Mouse (Mus musculus) forebrain, postnatal 0 days (tissue): ENCODE data around the gene 2010300C02Rik. TPM values are rescaled to one million over a fixed set of nuclear protein-coding genes. Genes with fewer than 3 reads are reported as not detected.
"Not testable (repeated sequence)": the region's sequence is repeated elsewhere in the genome, so short reads cannot be mapped to it uniquely, and the experiment has no call there.

Experiments
- ATAC-seq: fragments of 200-750 bp; cut with Nextera tagmentation; 2 replicates; pipeline ENCODE4 v1.8.0; 2017; ENCODE audit warnings: mild to moderate bottlenecking, moderate library complexity
- DNase-seq: peaks from one replicate; pipeline ENCODE4 v3.0.0-alpha.2; 2015
- H3K27ac ChIP-seq: fragments of 300-500 bp; sonication (generic); 2 replicates; pipeline ENCODE4 v1.5.1; 2014; ENCODE audit warnings: low read depth, mild to moderate bottlenecking, antibody characterized with exemption, low read length, moderate library complexity, mixed read lengths
- H3K27me3 ChIP-seq: fragments of 300-500 bp; sonication (generic); 2 replicates; pipeline ENCODE4 v1.6.1; 2014; ENCODE audit warnings: mild to moderate bottlenecking, low read length, mixed read lengths; ENCODE audit not compliant: insufficient read depth
- H3K36me3 ChIP-seq: fragments of 300-500 bp; sonication (generic); 2 replicates; pipeline ENCODE4 v1.6.1; 2014; ENCODE audit warnings: mild to moderate bottlenecking, moderate library complexity; ENCODE audit not compliant: insufficient read depth
- H3K4me1 ChIP-seq: fragments of 300-500 bp; sonication (generic); 2 replicates; pipeline ENCODE4 v1.6.1; 2014; ENCODE audit warnings: antibody characterized with exemption; ENCODE audit not compliant: insufficient read depth
- H3K4me2 ChIP-seq: fragments of 300-500 bp; sonication (generic); 2 replicates; pipeline ENCODE4 v1.6.1; 2014; ENCODE audit warnings: low read depth, mild to moderate bottlenecking, moderate library complexity
- H3K4me3 ChIP-seq: fragments of 300-500 bp; sonication (generic); 2 replicates; pipeline ENCODE4 v1.5.1; 2014; ENCODE audit warnings: low read depth, low read length, mixed read lengths
- H3K9ac ChIP-seq: fragments of 300-500 bp; sonication (generic); 2 replicates; pipeline ENCODE4 v1.6.1; 2014; ENCODE audit warnings: mild to moderate bottlenecking
- H3K9me3 ChIP-seq: fragments of 300-500 bp; sonication (generic); 2 replicates; pipeline ENCODE4 v1.6.1; 2016; ENCODE audit warnings: low read length
- CTCF ChIP-seq: sonication (generic); IDR thresholded peaks from 2 replicates; pipeline ENCODE4 v1.5.1; 2016; ENCODE audit warnings: antibody characterized with exemption, control low read depth, low read depth
- WGBS: fragments of 180-500 bp; shearing (Covaris S2); extraction: QIAGEN DNeasy Blood & Tissue Kit; methylation state at CpG from one replicate; pipeline ENCODE4 v1.1.7; 2014; 5-methylcytosine and 5-hydroxymethylcytosine counted together
- polyA plus RNA-seq: library from polyadenylated mRNA; unstranded; fragments of >200 nt; fragmentation: Nextera tagmentation; extraction: Ambion mirVana; gene quantifications from 2 replicates; pipeline ENCODE4 v1.2.1, GENCODE M21; 2015
- total RNA-seq: library from RNA; depleted of rRNA; stranded (reverse); fragments of >200 nt; gene quantifications from 2 replicates; pipeline ENCODE4 v1.2.3, GENCODE M21; 2014

The 2010300C02Rik gene
- total and polyA plus RNA-seq, 2 experiments from 2014 or later, result 13.6 to 22.7 TPM

DNA sequence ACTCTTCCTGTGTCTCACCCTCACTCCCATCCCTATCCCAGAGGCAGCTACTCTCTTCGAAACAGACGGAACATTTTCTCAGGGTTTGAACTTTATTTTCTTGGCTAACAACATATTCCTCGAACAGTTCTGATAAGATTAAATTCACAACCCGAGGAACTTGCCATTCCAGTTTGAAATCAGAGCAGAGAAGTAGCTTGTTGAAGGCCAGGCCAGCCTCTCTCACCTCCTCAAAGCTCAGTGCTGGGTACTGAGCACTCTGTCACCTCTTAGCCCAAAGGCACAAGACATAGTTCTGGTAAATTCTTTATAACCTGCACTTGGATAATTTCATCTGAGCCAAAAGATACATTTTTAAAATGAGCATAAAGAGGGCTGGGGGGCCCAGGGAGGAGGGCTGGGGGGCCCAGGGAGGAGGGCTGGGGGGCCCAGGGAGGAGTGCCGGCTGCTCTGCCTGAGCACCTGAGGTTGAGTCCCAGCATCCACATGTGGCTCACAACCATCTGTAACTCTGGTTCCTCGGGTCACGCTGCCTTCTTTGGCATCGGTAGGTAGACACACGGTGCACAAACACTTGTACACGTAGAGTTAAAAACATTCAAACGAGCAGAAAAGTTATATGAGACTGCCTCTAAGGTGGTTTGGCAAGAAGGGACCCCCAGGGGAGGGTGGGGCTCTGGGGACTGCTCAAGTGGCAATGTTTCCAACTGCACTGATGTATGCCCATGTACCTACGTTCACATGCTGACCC is 104.4 kb downstream of the 2010300C02Rik start:
- DNase-seq (no peak), ATAC-seq (no peak)
- WGBS, result 83% methylated on average over 12 of the region's 12 CpGs
- H3K4me3 ChIP-seq, result no peak overlapping the region
- H3K9ac ChIP-seq, result no peak overlapping the region
- no peak overlapping the region for H3K4me2 ChIP-seq
- H3K9me3 ChIP-seq, result no peaks in the 10 kb centered on the region
- H3K36me3 ChIP-seq, result no peaks in the 10 kb centered on the region
- no peaks in the 10 kb centered on the region for H3K27me3 ChIP-seq
- H3K4me1 ChIP-seq, result no peaks in the 10 kb centered on the region
- no peak overlapping the region for H3K27ac ChIP-seq
- TF ChIP-seq CTCF, result no peak

DNA sequence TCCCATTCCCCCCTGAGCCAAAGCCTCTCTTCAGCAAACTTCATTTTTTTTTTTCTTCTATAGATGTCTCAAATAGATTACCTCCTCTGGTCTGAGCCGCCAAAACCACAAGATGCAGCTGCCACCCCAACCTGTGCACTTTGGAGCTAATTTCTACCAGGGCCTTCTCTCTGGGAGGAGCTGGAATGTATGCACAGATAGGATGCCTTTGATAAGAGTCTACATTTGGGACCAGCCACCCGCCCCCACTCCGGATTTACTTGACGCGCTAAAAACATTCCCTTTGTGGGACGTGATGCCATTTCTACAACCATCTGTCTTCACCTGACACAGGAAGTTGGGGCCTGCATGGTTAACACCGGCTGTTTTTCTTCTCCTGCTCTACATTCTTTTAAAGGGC is 105.0 kb downstream of the 2010300C02Rik start:
- TF ChIP-seq CTCF, result no peak
- H3K4me1 ChIP-seq, result no peaks in the 10 kb centered on the region
- no peak overlapping the region for H3K4me2 ChIP-seq
- ATAC-seq, result no peak
- H3K4me3 ChIP-seq, result no peak overlapping the region
- H3K9ac ChIP-seq, result no peak overlapping the region
- H3K27me3 ChIP-seq, result no peaks in the 10 kb centered on the region
- no peak overlapping the region for H3K27ac ChIP-seq
- no peaks in the 10 kb centered on the region for H3K36me3 ChIP-seq
- H3K9me3 ChIP-seq, result no peaks in the 10 kb centered on the region
- 79% methylated on average over 7 of the region's 7 CpGs for WGBS
- DNase-seq, result no peak

DNA sequence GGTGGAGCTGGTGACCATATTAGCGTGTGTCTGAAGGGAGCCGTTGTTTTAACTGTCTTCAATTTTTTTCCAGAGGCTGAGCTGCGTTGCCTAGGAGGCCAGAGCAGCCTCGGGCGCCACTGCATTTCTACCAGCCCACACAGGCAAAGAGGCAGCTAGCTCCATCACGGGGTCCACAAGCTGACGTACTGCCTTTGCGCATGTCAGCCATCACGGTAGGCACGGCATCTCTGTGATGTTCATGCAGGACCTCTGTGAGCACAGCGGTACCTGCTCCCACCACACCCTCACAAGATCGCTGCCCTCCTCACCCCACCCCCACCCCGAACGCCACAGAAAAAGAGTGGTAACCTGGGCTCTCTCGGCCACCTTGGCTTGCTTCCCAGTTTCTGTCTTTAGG is 105.8 kb downstream of the 2010300C02Rik start:
- no peaks in the 10 kb centered on the region for H3K27me3 ChIP-seq
- H3K4me3 ChIP-seq, result no peak overlapping the region
- no peaks in the 10 kb centered on the region for H3K9me3 ChIP-seq
- 72% methylated on average over 15 of the region's 15 CpGs for WGBS
- TF ChIP-seq CTCF, result no peak
- no peak overlapping the region for H3K27ac ChIP-seq
- H3K4me1 ChIP-seq, result no peaks in the 10 kb centered on the region
- no peak overlapping the region for H3K9ac ChIP-seq
- no peak overlapping the region for H3K4me2 ChIP-seq
- peak; percentile 61 for ATAC-seq
- DNase-seq, result no peak
- H3K36me3 ChIP-seq, result no peaks in the 10 kb centered on the region

DNA sequence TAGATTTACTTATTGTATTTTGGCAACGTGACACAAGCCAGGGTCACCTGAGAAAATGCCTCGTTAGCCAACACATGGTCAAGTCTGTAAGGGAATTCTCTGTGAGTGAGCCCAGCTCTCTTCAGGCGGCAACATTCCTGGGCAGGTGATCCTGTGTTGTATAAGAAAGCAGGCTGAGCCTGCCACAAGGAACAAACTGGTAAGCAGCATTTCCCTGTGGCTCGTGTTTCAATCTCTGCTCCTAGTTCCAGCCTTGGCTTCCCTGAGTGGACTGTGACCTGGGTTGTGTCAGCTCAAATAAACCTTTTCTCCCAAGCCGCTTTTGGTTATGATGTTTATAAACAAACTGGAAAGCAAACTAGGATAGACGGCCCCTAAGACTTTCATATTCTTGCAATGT is 108.9 kb downstream of the 2010300C02Rik start:
- TF ChIP-seq CTCF, result no peak
- H3K36me3 ChIP-seq, result no peaks in the 10 kb centered on the region
- no peak for ATAC-seq
- no peaks in the 10 kb centered on the region for H3K4me1 ChIP-seq
- H3K9ac ChIP-seq, result no peak overlapping the region
- no peak overlapping the region for H3K27ac ChIP-seq
- no peaks in the 10 kb centered on the region for H3K9me3 ChIP-seq
- no peak overlapping the region for H3K4me3 ChIP-seq
- DNase-seq, result no peak
- no peaks in the 10 kb centered on the region for H3K27me3 ChIP-seq
- WGBS, result 66% methylated on average over 6 of the region's 6 CpGs
- no peak overlapping the region for H3K4me2 ChIP-seq

DNA sequence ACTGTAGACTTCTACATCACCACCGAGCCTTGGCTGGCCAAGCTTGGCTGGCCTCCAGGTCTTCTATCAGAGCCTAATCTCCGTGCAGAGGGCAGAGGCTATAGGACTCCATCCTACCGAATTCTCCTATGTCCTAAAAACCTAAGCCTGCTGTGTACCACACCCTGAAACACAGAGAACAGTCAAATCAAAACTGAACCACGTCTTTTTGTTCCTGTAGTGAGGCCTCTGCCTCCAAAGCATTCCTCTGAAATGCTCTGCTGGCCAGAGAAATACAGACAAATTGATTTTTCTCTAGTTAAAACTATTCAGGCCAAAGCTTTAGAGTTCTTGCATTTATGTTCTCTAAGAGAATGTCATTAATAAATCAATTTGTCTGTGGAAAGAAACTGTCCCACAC is 109.6 kb downstream of the 2010300C02Rik start:
- no peaks in the 10 kb centered on the region for H3K4me1 ChIP-seq
- 68% methylated on average over 4 of the region's 4 CpGs for WGBS
- ATAC-seq, result no peak
- no peak overlapping the region for H3K9ac ChIP-seq
- no peak for DNase-seq
- H3K4me2 ChIP-seq, result no peak overlapping the region
- no peaks in the 10 kb centered on the region for H3K27me3 ChIP-seq
- no peaks in the 10 kb centered on the region for H3K9me3 ChIP-seq
- no peak for TF ChIP-seq CTCF
- no peak overlapping the region for H3K4me3 ChIP-seq
- no peak overlapping the region for H3K27ac ChIP-seq
- no peaks in the 10 kb centered on the region for H3K36me3 ChIP-seq

DNA sequence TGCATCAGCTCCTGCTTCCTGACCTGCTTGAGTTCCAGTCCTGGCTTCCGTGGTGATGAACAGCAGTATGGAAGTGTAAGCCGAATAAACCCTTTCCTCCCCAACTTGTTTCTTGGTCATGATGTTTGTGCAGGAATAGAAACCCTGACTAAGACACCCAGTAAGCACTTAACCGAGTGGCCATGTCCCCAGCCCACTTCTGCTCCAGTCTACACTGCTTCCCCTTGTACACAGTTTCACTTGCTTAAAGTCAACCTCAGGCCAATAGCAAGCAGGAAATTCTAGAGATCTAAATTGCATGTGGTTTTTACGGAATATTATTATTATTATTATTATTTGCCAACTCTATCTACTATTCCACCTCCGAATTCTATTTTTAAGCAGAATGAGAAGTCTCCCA is 114.2 kb downstream of the 2010300C02Rik start:
- not testable (repeated sequence) for H3K4me3 ChIP-seq, H3K27ac ChIP-seq, H3K4me2 ChIP-seq, H3K9me3 ChIP-seq, H3K36me3 ChIP-seq, DNase-seq, ATAC-seq, H3K27me3 ChIP-seq, H3K4me1 ChIP-seq, H3K9ac ChIP-seq
- WGBS, result 93% methylated on average over 3 of the region's 5 CpGs

DNA sequence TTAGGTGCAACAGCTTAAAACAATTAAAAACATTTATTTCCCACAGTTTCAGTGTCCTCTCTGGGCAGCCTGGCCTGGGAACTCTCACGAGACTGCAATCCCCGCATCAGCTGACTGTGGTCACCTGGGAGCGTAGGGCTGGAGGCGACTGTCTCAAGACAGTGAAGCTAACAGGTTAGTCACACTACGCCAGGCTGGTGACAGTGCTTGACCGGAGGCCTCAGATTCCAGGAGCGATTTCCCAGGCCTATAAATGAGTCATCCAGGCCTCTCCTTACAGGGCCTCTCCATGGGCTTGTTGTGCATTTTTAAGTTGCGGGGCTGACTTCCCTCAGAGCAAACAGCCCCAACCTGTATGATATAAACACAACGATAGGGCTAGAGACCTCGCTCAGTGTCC is 116.7 kb downstream of the 2010300C02Rik start:
- no peak for ATAC-seq
- WGBS, result 94% methylated on average over 10 of the region's 10 CpGs
- TF ChIP-seq CTCF, result no peak
- H3K4me1 ChIP-seq, result no peaks in the 10 kb centered on the region
- H3K9ac ChIP-seq, result no peak overlapping the region
- no peak overlapping the region for H3K4me3 ChIP-seq
- H3K9me3 ChIP-seq, result no peaks in the 10 kb centered on the region
- H3K27ac ChIP-seq, result no peak overlapping the region
- no peak for DNase-seq
- H3K27me3 ChIP-seq, result no peaks in the 10 kb centered on the region
- no peaks in the 10 kb centered on the region for H3K36me3 ChIP-seq
- no peak overlapping the region for H3K4me2 ChIP-seq
